Mouse (Mus musculus): ENCODE results near the gene Tbc1d16.

Tbc1d16 gene

GRCm38 (mm10) chr11:119207986-119208385, 20.3 kb downstream of the Tbc1d16 start:
- no peak for DNase-seq (ENCODE audit: low spot score)

GRCm38 (mm10) chr11:119206562-119206961, 21.7 kb downstream of the Tbc1d16 start:
- DNase-seq (ENCODE audit: low spot score): no peak

GRCm38 (mm10) chr11:119205738-119206137, 22.6 kb downstream of the Tbc1d16 start:
- no peak for DNase-seq (ENCODE audit: low spot score)

GRCm38 (mm10) chr11:119203423-119203822, 24.9 kb downstream of the Tbc1d16 start:
- DNase-seq (ENCODE audit: low spot score): no peak

- DNase-seq (ENCODE audit: low spot score): no peak
Observed at GRCm38 (mm10) chr11:119199233-119199601, 29.1 kb downstream of the Tbc1d16 start.

GRCm38 (mm10) chr11:119198564-119199232, 29.6 kb downstream of the Tbc1d16 start:
- no peak for DNase-seq (ENCODE audit: low spot score)

- no peak for DNase-seq (ENCODE audit: low spot score)
Observed at GRCm38 (mm10) chr11:119197618-119198563, 30.4 kb downstream of the Tbc1d16 start.

- DNase-seq (ENCODE audit: low spot score): no peak
Observed at GRCm38 (mm10) chr11:119192605-119193004, 35.7 kb downstream of the Tbc1d16 start.

GRCm38 (mm10) chr11:119192176-119192575, 36.1 kb downstream of the Tbc1d16 start:
- no peak for DNase-seq (ENCODE audit: low spot score)

- DNase-seq (ENCODE audit: low spot score): no peak
Observed at GRCm38 (mm10) chr11:119191606-119192081, 36.7 kb downstream of the Tbc1d16 start.

- DNase-seq (ENCODE audit: low spot score): no peak
Observed at GRCm38 (mm10) chr11:119190498-119190897, 37.8 kb downstream of the Tbc1d16 start.

- DNase-seq (ENCODE audit: low spot score): no peak
Observed at GRCm38 (mm10) chr11:119189319-119189718, 39.0 kb downstream of the Tbc1d16 start.

- DNase-seq (ENCODE audit: low spot score): no peak
Observed at GRCm38 (mm10) chr11:119188389-119188788, 39.9 kb downstream of the Tbc1d16 start.

- no peak for DNase-seq (ENCODE audit: low spot score)
Observed at GRCm38 (mm10) chr11:119187800-119188197, 40.5 kb downstream of the Tbc1d16 start.

GRCm38 (mm10) chr11:119186989-119187799, 41.1 kb downstream of the Tbc1d16 start:
- no peak for DNase-seq (ENCODE audit: low spot score)

GRCm38 (mm10) chr11:119186381-119186780, 41.9 kb downstream of the Tbc1d16 start:
- no peak for DNase-seq (ENCODE audit: low spot score)

- DNase-seq (ENCODE audit: low spot score): no peak
Observed at GRCm38 (mm10) chr11:119183684-119184310, 44.5 kb downstream of the Tbc1d16 start.

- no peak for DNase-seq (ENCODE audit: low spot score)
Observed at GRCm38 (mm10) chr11:119181861-119182395, 46.4 kb downstream of the Tbc1d16 start.

GRCm38 (mm10) chr11:119180824-119181582, 47.3 kb downstream of the Tbc1d16 start:
- DNase-seq (ENCODE audit: low spot score): no peak

- DNase-seq (ENCODE audit: low spot score): no peak
Observed at GRCm38 (mm10) chr11:119178317-119178716, 50.0 kb downstream of the Tbc1d16 start.
